Mouse (Mus musculus) gastrocnemius, adult 18-20 months (tissue): ENCODE results near the gene Gm10134. TPM values are rescaled to one million over a fixed set of nuclear protein-coding genes. Genes with fewer than 3 reads are reported as not detected.
"Not testable (repeated sequence)": the region's sequence is repeated elsewhere in the genome, so short reads cannot be mapped to it uniquely, and the experiment has no call there.

Experiments used
- DNase-seq: peaks from one replicate; pipeline ENCODE4 v3.0.0; 2021; ENCODE audit warnings: low spot score
- long read RNA-seq, 2 experiments: library from polyadenylated mRNA; stranded (forward); transcript quantifications; one replicate each; pipeline ENCODE4 v2.0.0; 2021
- total RNA-seq, 2 experiments: library from RNA; stranded (reverse); gene quantifications; 2 replicates each; pipeline ENCODE4 v1.2.3; 2021

Gm10134 gene
- total RNA-seq: under 1 TPM in 1 of 2 experiments, not detected in 1; 0.74 TPM
- long read RNA-seq, experiment 1: 0 reads
- long read RNA-seq, experiment 2: 0 reads

DNA sequence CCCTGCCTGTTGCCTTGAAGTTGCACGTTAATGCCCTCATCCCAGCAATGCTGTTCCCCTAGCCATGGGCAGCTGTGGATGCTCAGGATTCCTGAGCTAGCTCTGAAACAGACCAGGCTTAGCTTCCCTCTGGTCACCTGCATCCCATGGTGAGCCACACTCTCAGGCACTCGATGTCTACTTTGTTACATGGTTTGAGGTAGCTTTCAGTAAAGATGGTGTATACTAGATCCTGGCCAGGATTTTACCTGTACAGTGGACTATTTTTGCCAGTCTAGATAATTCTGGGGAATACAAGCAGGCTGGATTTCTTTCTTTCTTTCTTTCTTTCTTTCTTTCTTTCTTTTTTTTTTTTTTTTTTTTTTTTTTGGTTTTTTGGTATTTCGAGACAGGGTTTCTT, at the start of gene Gm10134:
Gene Gm10134 (plus strand): TSS at position 301 of the 400 bp plus-strand sequence.
- DNase-seq: no peak

DNA sequence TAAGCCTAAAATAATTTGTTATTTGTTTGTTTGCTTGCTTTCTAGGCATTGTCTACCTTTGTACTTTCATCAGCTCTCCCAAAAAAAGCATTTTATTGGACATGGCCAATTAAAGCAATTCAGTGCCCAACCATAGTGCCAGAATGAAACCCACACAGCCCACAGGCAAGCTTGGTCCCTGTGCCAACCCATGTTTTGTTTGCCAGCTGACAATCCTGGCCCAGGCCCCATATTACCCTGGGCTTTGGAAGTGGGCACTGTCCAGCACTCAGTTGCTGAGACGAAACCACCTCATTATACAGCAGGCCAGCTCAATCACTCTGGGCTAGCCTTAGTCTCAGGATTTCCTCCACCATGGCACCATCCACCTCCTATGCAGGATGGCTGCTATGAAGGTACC, 49.3 kb upstream of the Gm10134 start:
- no peak for DNase-seq

DNA sequence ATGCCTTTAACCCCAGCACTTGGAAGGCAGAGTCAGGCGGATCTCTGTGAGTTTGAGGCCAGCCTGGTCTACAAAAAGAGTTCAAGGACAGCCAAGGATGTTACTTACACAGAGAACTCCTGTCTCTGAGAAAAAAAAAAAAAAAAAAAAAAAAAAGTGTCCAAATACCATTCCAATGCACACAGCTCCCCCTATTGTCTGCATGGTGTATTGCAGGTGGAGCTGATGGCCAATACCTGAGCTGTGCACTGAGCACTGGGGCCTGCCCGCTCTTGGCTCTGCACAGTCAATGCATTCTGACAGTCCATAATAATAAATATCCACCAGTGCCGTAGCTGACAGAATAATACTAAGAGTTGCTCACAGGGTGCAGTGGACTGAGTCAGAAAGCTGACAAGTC, 42.0 kb upstream of the Gm10134 start:
- DNase-seq: peak; percentile 56

DNA sequence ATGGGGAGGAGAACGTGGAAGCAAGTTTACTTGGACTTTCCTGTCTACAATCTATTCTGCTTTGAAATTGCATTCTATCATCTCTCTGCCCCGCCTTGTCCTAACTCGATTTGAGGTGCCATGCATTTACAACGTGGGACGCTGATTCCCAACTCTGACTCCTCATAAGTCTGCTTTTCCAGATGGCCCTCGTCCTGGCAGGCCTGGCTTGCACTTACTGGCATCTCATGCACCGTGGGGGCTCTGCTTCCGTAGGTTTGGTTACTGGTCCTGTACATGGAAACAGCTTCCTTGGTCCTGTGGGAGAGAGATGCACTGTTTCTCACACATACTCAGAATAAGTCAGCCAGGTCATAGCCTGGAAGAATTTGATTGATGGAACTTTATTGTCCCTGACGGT, 41.0 kb upstream of the Gm10134 start:
- DNase-seq: no peak

DNA sequence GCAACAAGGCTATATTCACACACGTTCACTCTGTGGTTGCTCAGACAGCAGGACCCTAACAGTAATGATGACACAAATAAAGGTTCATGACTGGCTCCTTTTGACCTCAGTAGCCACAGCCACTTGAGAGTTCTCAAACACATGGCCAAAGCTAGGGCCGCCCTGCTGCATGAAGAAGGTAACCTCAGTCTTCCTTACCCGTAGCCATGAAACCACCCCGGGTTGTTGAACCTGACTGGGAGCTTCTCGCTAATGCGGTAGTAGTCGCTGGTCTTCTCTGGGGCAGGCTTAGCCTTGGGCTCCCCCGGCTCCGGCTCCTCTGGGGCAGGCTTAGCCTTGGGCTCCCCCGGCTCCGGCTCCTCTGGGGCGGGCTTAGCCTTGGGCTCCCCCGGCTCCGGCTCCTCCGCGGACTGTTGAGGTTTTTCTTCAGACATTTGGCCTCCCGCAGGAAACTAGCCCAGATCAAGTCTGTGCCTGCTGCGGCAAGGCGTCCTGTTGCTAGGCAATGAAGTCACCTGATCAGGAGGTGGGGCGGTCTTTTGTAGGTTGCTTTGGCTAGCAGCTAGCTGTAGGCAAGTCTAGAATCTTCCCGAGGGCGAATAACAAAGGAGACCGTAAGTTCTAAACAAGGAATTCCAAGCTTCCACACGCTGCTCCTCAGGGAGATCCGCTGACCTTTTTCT, 39.9 kb upstream of the Gm10134 start, which contains the start of gene 1700007K13Rik:
Gene 1700007K13Rik (minus strand): TSS at position 497 of the 683 bp plus-strand sequence.
- peak; percentile 46 for DNase-seq

DNA sequence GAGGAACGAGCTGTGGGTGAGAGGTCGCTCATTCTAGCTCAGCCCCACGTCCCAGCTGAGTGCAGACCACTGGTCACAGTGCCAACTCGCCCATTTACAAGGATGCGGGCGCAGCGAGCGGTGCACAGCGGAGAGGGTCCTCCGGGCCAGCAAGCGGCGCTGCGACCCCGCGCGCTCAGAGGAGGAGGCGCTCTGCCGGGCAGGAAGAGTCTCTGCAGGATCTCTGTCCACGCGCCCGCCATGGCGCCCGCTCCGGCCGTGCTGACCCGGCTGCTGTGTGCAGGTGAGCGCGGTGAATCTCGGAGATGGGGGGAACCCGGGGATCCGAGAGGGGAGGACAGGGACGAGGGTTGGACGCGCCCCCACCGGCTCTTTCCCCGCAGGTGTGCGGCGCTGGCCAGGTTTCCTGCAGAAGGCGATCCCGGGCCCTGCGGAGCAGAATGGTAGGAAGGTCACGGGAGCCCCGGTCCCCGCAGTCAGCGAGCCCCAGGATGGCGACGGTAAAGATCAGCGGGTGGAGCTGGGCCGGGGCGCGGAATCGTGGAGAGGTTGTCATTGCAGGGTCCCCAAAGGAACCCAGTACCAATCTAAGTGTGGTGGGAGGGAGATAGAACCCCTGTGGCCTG, 37.9 kb upstream of the Gm10134 start, which contains the start of gene Mrps2:
Gene Mrps2 (plus strand): TSS at position 207 of the 626 bp plus-strand sequence.
- DNase-seq: peak; percentile 77

DNA sequence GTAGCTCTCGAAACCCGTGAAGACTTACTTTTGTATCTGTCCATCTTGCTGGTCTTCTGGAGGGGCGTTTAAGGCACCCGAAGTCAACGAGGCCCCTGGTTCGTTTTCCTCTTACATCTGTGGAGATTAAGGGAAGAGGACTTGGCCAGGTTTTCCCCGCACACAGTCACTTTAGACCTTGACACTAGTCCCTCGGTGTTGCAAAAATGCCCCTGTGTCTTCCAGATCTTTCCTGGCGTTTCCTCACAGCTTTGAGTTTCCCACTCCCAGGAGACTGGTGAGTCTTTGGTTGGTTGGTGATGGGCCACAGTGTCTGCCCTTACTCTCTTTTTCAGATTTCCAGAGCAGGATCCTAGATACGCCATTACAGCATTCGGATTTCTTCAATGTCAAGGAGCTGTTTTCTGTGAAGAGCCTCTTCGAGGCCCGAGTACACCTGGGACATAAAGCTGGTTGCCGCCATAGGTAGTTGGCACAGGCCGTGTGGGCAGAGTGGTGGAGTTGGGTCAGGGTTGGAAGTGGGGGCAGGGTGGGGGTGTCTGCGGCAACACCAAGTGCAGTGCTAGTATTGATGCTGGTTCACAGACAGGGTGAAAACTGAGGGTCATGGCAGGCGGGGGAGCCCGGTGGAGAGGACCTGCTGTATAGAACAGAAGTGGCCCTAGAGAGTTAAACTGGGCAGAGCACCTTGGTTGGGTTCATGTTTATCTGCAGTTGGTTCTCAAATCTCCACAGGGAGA, 37.2 kb upstream of the Gm10134 start:
- no peak for DNase-seq

DNA sequence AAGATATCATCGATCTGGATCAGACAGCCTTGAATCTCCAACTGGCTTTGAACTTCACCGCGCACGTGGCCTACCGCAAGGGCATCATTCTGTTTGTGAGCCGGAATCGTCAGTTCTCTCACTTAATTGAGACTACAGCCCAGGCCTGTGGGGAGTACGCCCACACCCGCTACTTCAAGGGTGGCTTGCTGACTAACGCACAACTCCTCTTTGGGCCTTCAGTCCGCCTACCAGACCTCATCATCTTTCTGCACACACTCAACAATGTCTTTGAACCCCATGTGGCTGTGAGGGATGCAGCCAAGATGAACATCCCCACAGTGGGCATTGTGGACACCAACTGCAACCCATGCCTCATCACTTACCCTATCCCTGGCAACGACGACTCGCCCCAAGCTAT, 36.4 kb upstream of the Gm10134 start:
- no peak for DNase-seq

DNA sequence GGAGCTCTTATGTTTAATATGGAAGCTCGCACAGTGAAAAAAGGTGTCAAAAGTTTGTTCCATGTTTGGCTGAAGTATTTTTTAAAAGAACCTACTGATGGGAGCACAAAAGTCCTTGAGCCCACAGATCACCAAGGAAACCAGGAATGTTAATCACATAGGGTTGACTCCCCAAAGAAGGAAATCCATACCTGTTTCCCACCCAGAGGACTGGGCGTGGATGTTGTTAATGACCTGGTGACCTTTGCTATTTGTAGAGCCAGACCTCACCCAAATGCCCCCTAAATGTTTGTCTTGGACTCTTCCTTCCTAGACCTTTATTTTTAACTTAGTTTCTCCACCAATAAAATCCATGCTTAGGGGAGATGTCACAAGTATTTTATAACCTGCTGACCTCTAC, 35.3 kb upstream of the Gm10134 start:
- DNase-seq: no peak

DNA sequence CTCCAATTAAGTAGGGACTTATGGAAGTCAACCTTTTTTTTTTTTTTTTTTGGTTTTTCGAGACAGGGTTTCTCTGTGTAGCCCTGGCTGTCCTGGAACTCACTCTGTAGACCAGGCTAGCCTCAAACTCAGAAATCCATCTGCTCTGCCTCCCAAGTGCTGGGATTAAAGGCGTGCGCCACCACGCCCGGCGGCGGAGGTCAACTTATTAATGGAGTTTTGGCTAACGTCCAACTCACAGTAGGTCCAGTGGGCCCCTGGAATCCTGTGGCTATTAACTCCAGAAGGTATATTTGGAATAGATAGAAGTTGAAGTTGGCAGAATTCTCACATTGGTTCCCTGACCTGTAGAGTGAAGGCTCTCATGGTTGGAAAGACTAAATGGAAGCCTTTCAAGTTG, 33.9 kb upstream of the Gm10134 start:
- not testable (repeated sequence) for DNase-seq

DNA sequence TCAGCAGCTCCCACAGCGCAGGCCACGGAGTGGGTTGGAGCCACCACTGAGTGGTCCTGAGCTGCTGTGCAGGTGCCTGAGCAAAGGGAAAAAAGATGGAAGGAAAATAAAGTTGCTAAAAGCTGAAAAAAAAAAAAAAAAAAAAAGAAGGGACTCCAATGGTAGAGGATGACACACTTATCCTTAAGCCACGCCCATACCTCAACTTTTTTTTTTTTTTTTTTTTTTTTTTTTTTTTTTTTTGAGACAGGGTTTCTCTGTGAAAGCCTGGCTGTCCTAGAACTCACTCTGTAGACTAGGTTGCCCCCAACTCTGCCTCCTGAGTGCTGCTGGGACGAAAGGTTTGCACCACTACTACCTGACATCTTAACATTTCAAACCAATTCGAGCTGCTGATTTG, 27.9 kb upstream of the Gm10134 start:
- not testable (repeated sequence) for DNase-seq

DNA sequence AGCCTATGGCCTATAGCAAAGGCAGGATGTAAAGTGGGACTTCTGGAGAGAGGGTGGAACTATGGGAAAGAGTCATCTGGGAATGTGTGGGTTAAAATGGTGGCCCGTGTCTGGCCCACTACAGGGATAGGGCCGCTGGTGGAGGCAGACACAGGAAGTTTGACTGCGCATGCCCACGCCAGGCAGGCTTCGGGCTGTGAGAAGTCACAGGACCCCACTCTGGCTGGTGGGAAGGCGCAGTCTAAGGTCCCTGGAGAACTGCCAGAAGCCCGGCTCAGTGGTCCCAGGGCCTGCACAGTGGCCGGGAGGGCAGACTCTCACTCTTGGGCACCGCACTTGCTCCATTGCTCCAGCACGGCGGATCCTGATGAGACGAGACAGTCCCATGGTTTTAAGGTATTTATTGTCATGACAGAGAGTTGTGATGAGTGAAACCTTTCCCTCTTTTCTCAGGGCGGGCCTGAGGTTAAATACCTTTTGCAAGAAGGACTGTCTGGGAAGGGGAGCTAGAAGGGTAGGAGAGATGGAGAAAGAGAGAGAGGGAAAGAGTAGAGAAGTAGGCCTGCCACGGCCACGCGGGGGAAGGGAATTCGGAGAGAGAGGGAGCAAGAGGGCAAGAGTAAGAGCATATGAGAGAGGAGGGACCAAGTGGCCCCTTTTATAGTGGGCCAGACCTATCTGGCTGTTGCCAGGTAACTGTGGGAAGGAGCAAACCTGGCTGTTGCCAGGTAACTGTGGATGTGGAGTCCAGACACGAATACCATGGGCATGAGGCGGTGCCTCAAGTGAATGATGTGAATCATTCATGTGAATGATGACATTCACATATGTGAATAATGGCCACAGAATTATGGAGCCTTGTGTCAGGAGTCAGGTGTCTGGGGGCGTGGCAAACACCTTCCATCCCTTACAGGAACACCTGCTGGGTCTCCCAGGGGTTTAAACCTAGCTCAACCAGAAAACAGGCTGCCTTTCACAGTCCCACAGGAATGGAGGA, 26.4 kb upstream of the Gm10134 start:
- DNase-seq: no peak

DNA sequence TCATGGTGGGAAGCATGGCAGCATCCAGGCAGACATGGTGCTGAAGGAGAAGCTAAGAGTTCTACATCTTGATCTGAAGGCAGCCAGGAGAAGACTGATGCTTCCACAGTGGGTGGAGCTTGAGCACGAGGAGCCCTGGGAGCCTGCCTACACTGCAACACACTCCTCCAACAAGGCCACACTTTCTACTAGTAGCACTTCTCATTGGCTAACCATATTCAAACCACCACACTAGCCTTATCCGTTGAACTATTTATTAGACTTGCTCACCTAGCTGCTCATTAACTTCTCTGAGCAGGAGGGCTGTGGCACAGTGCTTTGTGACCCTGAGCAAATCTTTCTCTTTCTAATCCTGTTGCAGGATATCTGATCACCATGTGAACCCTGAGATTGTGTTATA, 22.0 kb upstream of the Gm10134 start:
- DNase-seq: no peak

DNA sequence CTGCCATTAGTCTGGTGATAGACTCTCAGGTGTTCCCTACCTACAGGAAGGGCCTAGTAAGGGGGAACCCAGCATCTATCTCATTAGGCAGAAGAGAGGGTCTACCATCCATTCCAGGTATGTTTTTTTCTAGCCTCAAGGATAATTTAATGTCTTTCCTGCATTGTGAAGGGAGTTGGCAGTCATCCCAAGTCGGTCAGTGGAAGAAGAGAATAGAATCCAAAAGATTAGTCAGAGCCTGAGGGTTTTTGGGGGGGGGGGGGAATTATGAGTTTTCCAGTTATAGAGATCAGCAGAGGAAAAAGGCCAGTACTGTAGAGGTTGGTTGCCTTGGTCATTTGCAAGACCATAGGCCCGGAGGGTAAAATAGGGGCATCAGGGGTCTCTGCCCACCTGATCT, 11.4 kb upstream of the Gm10134 start:
- no peak for DNase-seq

DNA sequence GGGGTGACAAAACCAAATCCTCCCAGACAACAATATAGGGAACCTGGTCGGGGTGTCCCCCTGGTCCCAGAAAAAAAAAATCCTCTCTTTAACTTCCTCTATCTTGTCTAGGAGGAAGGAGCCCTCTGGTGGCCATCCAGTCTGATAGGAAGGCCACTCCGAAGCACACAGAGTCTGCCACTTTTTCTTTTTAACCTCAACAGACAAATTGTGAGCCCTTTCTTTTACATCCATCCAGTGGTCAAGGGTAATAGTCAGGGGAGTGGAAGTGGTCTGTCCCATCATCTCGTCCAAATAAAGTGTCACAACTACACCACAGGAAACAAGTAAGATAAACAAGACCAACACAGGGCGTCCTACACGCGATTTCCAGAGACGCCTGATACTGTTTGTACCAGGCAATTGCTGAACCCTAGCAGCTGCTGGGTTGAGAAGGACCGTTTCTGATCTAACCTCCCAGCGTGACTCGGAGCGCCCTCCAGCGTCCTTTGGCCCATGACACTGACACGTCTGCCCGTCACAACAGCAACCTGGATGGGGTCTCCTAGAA, 10.6 kb upstream of the Gm10134 start:
- DNase-seq: no peak

DNA sequence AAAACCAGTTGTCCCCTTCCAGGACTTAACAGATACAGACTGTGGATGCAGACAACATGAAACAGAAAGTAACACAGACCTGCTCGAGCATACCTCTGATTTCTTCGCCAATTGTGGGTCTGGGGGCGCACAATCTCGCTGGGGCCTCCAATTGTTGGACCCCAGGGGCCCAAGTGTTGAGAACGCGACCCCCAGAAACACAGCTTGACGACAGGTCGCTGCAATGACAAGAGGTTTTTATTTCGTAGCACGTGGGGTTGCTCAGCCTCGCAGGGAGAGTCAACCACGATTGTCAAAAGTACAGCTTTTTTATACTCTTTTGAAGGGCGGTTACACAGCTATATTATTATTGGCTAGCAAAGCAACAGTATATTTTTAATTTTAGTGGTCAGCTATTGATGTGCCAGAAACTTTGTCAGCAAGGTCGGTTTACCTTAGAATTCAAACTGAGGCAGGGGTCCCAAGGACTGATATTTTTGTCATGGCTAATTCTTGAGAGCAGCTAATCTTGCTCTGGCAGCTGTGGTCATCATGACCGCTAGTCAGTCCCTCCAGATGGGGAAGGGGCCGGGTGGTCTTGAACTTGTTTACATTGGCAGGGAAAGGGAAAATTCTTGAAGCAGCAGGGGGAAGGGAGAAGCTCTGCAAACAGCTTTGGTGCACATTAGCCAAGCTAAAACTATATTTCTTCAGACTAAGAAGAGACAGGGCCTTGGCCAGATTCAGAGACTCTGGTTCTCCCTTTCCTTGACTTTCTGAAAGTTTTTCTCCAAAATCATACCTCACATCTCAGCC, 9.9 kb upstream of the Gm10134 start:
- DNase-seq: no peak

DNA sequence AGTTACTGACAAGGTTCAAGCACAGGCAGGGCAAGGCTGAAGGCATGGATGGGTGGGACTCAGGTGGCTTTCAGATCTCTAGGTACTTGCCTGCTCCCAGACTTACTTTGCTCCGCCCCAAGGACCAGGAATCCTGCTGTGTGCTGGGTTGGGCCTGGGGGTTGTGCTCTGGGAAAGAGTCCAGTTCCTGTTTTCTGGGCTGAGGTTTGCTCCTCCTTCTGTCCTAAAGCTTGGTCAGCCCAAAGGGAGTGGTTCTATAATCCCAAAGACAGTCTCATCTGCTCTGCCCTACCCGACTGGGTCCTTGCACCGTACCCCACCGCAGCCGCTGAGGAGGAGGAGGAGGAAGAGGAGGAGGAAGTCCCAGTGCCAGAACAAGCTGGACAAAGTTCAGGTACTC, 9.2 kb upstream of the Gm10134 start, which contains the start of gene Gbgt1:
Gene Gbgt1 (plus strand): TSS at position 221 of the 400 bp plus-strand sequence.
- DNase-seq: no peak

DNA sequence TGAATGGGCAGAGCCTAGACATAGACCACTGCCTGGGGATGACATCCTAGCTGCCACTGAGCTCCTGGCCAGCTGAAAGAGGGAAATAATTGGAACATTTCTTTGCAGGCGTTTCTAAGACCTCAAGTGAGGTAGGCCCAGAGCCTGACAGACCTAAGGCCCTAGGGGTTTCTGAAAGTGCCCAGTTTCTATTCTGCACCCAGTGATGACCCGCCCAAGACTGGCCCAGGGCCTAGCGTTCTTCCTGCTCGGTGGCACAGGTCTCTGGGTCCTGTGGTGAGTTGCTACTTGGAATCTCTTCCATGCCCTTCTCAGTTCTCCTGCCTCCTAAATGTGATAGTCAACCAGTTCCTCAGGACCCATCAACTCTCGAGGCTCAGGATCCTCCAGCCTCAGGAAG, 8.3 kb upstream of the Gm10134 start:
- DNase-seq: no peak

DNA sequence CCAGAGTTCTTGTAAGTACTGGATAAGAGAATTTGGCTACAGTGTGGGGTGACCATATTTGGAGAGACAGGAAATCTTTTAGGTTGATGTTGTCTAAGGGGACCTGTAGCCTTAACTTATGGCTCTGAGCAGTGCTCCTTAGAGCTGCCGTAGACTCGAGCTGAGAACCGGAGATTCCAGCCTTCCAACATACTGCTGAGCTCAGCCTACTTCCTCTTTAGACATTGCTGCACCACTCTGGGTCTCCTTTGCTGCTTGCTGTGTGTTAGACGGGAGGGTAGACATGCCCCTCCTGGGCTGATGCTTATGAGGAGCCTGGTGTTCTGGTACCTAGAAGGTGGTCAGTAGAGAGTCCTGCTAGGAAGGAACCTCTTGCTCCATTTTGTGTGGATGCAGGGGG, 7.5 kb upstream of the Gm10134 start:
- DNase-seq: no peak

DNA sequence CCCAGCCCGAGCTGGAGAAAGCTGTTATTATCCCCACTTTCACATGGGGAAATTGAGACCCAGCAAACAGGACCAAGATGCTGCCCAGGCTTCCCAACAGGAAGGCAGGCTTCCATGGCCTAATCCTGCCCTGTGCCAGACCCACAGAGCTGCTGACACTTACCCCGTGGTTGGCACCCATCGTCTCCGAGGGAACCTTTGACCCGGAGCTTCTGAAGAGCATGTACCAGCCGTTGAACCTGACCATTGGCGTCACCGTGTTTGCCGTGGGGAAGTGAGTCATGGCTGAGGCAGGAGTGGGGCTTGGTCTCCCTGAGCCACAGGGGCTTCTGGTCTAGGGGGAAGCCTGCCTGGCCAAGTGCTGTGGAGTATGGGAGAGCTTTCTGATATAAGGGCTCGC, 2.9 kb upstream of the Gm10134 start:
- DNase-seq: no peak
